Mouse (Mus musculus): Measurements from ENCODE around the gene Zfp318. TPM values are rescaled to one million over a fixed set of nuclear protein-coding genes. Genes with fewer than 3 reads are reported as not detected.

Zfp318 gene
- polyA plus RNA-seq, 1 experiment from 2014 or later, result 17.7 TPM

Other genes with a start within 250 kb of the Zfp318 start
- gene Rsph9, start 239.5 kb upstream of the Zfp318 start, polyA plus RNA-seq (2016; fragmentation: Nextera tagmentation; extraction: Ambion mirVana), result 9.5 and 12.7 TPM in 2 replicates
- gene Mad2l1bp, start 230.2 kb upstream of the Zfp318 start, polyA plus RNA-seq (2016; fragmentation: Nextera tagmentation; extraction: Ambion mirVana), result 36.1 and 36.4 TPM in 2 replicates
- 46.5 and 51.0 TPM in 2 replicates for gene Gtpbp2, start 222.7 kb upstream of the Zfp318 start, polyA plus RNA-seq (2016; fragmentation: Nextera tagmentation; extraction: Ambion mirVana)
- gene Polh, start 181.1 kb upstream of the Zfp318 start, polyA plus RNA-seq (2016; fragmentation: Nextera tagmentation; extraction: Ambion mirVana), result 15.4 and 16.0 TPM in 2 replicates
- 61.6 and 63.1 TPM in 2 replicates for gene Xpo5, start 180.9 kb upstream of the Zfp318 start, polyA plus RNA-seq (2016; fragmentation: Nextera tagmentation; extraction: Ambion mirVana)
- 109 and 111 TPM in 2 replicates for gene Polr1c, start 135.7 kb upstream of the Zfp318 start, polyA plus RNA-seq (2016; fragmentation: Nextera tagmentation; extraction: Ambion mirVana)
- 65.6 and 73.5 TPM in 2 replicates for gene Yipf3, start 135.7 kb upstream of the Zfp318 start, polyA plus RNA-seq (2016; fragmentation: Nextera tagmentation; extraction: Ambion mirVana)
- gene Lrrc73, start 130.2 kb upstream of the Zfp318 start, polyA plus RNA-seq (2016; fragmentation: Nextera tagmentation; extraction: Ambion mirVana), result 0.60 and 0.65 TPM in 2 replicates
- gene Tjap1, start 100.7 kb upstream of the Zfp318 start, polyA plus RNA-seq (2016; fragmentation: Nextera tagmentation; extraction: Ambion mirVana), result 59.9 and 62.8 TPM in 2 replicates
- gene Dlk2, start 86.3 kb upstream of the Zfp318 start, polyA plus RNA-seq (2016; fragmentation: Nextera tagmentation; extraction: Ambion mirVana), result 3.8 and 4.8 TPM in 2 replicates
- 7.7 and 8.2 TPM in 2 replicates for gene Abcc10, start 55.4 kb upstream of the Zfp318 start, polyA plus RNA-seq (2016; fragmentation: Nextera tagmentation; extraction: Ambion mirVana)
- gene Crip3, start 45.2 kb downstream of the Zfp318 start, polyA plus RNA-seq (2016; fragmentation: Nextera tagmentation; extraction: Ambion mirVana), result 0.40 and 0.63 TPM in 2 replicates
- not detected in 2 replicates for gene Slc22a7, start 54.7 kb downstream of the Zfp318 start, polyA plus RNA-seq (2016; fragmentation: Nextera tagmentation; extraction: Ambion mirVana)
- 0.34 and 0.45 TPM in 2 replicates for gene Ttbk1, start 103.9 kb downstream of the Zfp318 start, polyA plus RNA-seq (2016; fragmentation: Nextera tagmentation; extraction: Ambion mirVana)
- 51.6 and 55.3 TPM in 2 replicates for gene Dnph1, start 113.0 kb downstream of the Zfp318 start, polyA plus RNA-seq (2016; fragmentation: Nextera tagmentation; extraction: Ambion mirVana)
- gene Cul9, start 162.7 kb downstream of the Zfp318 start, polyA plus RNA-seq (2016; fragmentation: Nextera tagmentation; extraction: Ambion mirVana), result 8.9 and 10.8 TPM in 2 replicates
- 11.8 and 12.4 TPM in 2 replicates for gene Srf, start 172.4 kb downstream of the Zfp318 start, polyA plus RNA-seq (2016; fragmentation: Nextera tagmentation; extraction: Ambion mirVana)
- 156 and 165 TPM in 2 replicates for gene Ptk7, start 245.8 kb downstream of the Zfp318 start, polyA plus RNA-seq (2016; fragmentation: Nextera tagmentation; extraction: Ambion mirVana)

Data from limb, embryonic 12.5 days (tissue).